Mouse (Mus musculus): ENCODE data around the gene Sh3bp5. TPM values are rescaled to one million over a fixed set of nuclear protein-coding genes. Genes with fewer than 3 reads are reported as not detected.
A peak's percentile ranks its signal among the peaks of the same experiment; 100 is the strongest.

Gene Sh3bp5
- total RNA-seq, 1 experiment = 4.6 TPM

- Histone ChIP-seq H3K4me3 (ENCODE audit: insufficient read depth in 1 of 2, low read depth in 1 of 2, low read length in 2 of 2, poor library complexity in 1 of 2, severe bottlenecking in 1 of 2) (no peak overlapping the region), H3K36me3 (ENCODE audit: control insufficient read depth, insufficient read depth, low read length, poor library complexity, severe bottlenecking) (no peaks in the 10 kb centered on the region), H3K9ac (ENCODE audit: insufficient read depth, low read depth, low read length, poor library complexity, severe bottlenecking) (no peak overlapping the region; the same call in 1 of the 2 replicates), H3K4me1 (ENCODE audit: control insufficient read depth in 2 of 2, insufficient read depth in 2 of 2, low read length in 2 of 2, poor library complexity in 1 of 2) (0 out of 4 replicates have a peak, but pooled peaks cover 1 to 2% of the 10 kb centered on the region in 2 experiments), H3K9me3 (ENCODE audit: control insufficient read depth, insufficient read depth, low read depth, low read length) (no peaks in the 10 kb centered on the region), H3K27ac (ENCODE audit: insufficient read depth, low read depth, low read length, poor library complexity, severe bottlenecking) (no peak overlapping the region)
- in situ Hi-C loops (cut with MboI; ENCODE audit: low sequenced_read_pairs in 2 of 2, unreplicated experiment in 2 of 2) = no loop called here
- TF ChIP-seq HCFC1 (IDR thresholded peaks at IDR 0.05; ENCODE audit: borderline replicate concordance, insufficient read depth, low read length) (no peak), ZNF384 (IDR thresholded peaks at IDR 0.05; ENCODE audit: low read depth, low read length) (no peak), ZC3H11A (IDR thresholded peaks at IDR 0.05; ENCODE audit: borderline replicate concordance, low read depth, low read length) (no peak), CHD2 (IDR thresholded peaks at IDR 0.05; ENCODE audit: low read depth, low read length) (no peak), MAFK (IDR thresholded peaks at IDR 0.05; ENCODE audit: insufficient read depth, low read depth, low read length) (no peak)
- DNase-seq (ENCODE audit: low read depth, low spot score) = no peak
Measured at GRCm38 (mm10) chr14:31337947-31338346, 97.9 kb downstream of the Sh3bp5 start.

DNA sequence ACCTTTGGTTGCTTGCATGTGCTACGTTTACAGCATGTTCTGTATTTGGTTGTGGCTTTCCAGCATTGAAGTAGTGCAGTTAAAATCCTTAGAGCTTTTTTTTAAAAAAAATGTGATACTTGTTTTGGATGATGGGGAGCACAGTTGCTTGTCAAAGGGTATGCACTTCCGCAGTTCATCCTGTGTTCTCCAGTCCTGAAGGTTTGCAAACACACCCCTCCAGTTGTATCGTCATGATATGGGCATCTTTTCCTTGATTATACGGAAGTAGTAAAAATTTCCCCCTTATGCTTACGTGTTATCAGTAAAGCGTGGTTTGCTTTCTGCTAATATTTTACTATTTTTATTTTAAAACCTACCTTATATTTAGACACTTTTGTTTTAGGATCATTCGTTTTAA is 98.5 kb downstream of the Sh3bp5 start:
- Histone ChIP-seq H3K9ac (ENCODE audit: insufficient read depth, low read depth, low read length, poor library complexity, severe bottlenecking) (peak overlapping the region; percentile 94; the same call in 1 of the 2 replicates), H3K9me3 (ENCODE audit: control insufficient read depth, insufficient read depth, low read depth, low read length) (no peaks in the 10 kb centered on the region), H3K4me3 (ENCODE audit: insufficient read depth in 1 of 2, low read depth in 1 of 2, low read length in 2 of 2, poor library complexity in 1 of 2, severe bottlenecking in 1 of 2) (peak overlapping the region; percentile 97 to 98), H3K4me1 (ENCODE audit: control insufficient read depth in 2 of 2, insufficient read depth in 2 of 2, low read length in 2 of 2, poor library complexity in 1 of 2) (0 out of 4 replicates have a peak, but pooled peaks cover 1 to 2% of the 10 kb centered on the region in 2 experiments), H3K27ac (ENCODE audit: insufficient read depth, low read depth, low read length, poor library complexity, severe bottlenecking) (no peak overlapping the region), H3K36me3 (ENCODE audit: control insufficient read depth, insufficient read depth, low read length, poor library complexity, severe bottlenecking) (no peaks in the 10 kb centered on the region)
- in situ Hi-C loops (cut with MboI; ENCODE audit: low sequenced_read_pairs in 2 of 2, unreplicated experiment in 2 of 2) = no loop called here
- DNase-seq (ENCODE audit: low read depth, low spot score) = no peak
- TF ChIP-seq ZNF384 (IDR thresholded peaks at IDR 0.05; ENCODE audit: low read depth, low read length) = no peak
- TF ChIP-seq MAFK (IDR thresholded peaks at IDR 0.05; ENCODE audit: insufficient read depth, low read depth, low read length) = no peak
- TF ChIP-seq HCFC1 (IDR thresholded peaks at IDR 0.05; ENCODE audit: borderline replicate concordance, insufficient read depth, low read length) = no peak
- no peak for TF ChIP-seq ZC3H11A (IDR thresholded peaks at IDR 0.05; ENCODE audit: borderline replicate concordance, low read depth, low read length)
- no peak for TF ChIP-seq CHD2 (IDR thresholded peaks at IDR 0.05; ENCODE audit: low read depth, low read length)

GRCm38 (mm10) chr14:31336369-31337155 is 99.3 kb downstream of the Sh3bp5 start, which contains the start of gene Capn7:
Gene Capn7, plus strand, starts transcription at chr14:31336638.
- H3K27ac ChIP-seq (ENCODE audit: insufficient read depth, low read depth, low read length, poor library complexity, severe bottlenecking) = 0 out of 2 replicates have a peak within 1 kb of the TSS, but pooled peaks have one; percentile 34
- H3K9ac ChIP-seq (ENCODE audit: insufficient read depth, low read depth, low read length, poor library complexity, severe bottlenecking) = peak within 1 kb of the TSS; percentile 94
- no peak for TF ChIP-seq CHD2 (IDR thresholded peaks at IDR 0.05; ENCODE audit: low read depth, low read length)
- no peak for TF ChIP-seq ZNF384 (IDR thresholded peaks at IDR 0.05; ENCODE audit: low read depth, low read length)
- TF ChIP-seq MAFK (IDR thresholded peaks at IDR 0.05; ENCODE audit: insufficient read depth, low read depth, low read length) = no peak
- peak; percentile 26; the same call in 1 of the 2 replicates for TF ChIP-seq HCFC1 (IDR thresholded peaks at IDR 0.05; ENCODE audit: borderline replicate concordance, insufficient read depth, low read length)
- 0 out of 4 replicates have a peak, but pooled peaks cover 1 to 2% of the 10 kb centered on the region in 2 experiments for H3K4me1 ChIP-seq (ENCODE audit: control insufficient read depth in 2 of 2, insufficient read depth in 2 of 2, low read length in 2 of 2, poor library complexity in 1 of 2)
- no peaks in the 10 kb centered on the region for H3K36me3 ChIP-seq (ENCODE audit: control insufficient read depth, insufficient read depth, low read length, poor library complexity, severe bottlenecking)
- no peaks in the 10 kb centered on the region for H3K9me3 ChIP-seq (ENCODE audit: control insufficient read depth, insufficient read depth, low read depth, low read length)
- peak; percentile 98 for DNase-seq (ENCODE audit: low read depth, low spot score)
- in situ Hi-C loops (cut with MboI; ENCODE audit: low sequenced_read_pairs in 2 of 2, unreplicated experiment in 2 of 2) = no loop called here
- peak within 1 kb of the TSS; percentile 97 to 98 for H3K4me3 ChIP-seq (ENCODE audit: insufficient read depth in 1 of 2, low read depth in 1 of 2, low read length in 2 of 2, poor library complexity in 1 of 2, severe bottlenecking in 1 of 2)

DNA sequence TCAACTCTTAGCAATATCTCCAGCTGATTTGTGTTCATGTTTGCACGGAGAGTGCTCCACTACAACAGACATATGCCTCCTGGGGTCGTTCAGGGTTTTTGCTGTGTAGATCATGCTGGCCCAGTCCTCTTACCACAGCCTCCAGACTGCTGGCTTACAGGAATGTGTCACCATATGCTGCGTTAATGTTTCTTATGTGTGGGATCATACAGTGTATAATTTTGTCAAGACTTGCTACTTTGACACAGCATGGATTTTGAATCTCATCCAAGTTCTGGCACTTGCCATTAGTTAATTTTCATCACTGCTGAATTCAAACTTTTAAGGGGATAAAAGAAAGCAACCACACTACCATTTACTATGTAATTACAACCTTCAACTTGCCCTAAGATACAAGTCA is 100.1 kb downstream of the Sh3bp5 start:
- H3K4me3 ChIP-seq (ENCODE audit: insufficient read depth in 1 of 2, low read depth in 1 of 2, low read length in 2 of 2, poor library complexity in 1 of 2, severe bottlenecking in 1 of 2) = peak overlapping the region in 1 of 2 experiments; percentile 98; a peak in 3 of 4 replicates
- no peak for DNase-seq (ENCODE audit: low read depth, low spot score)
- H3K9me3 ChIP-seq (ENCODE audit: control insufficient read depth, insufficient read depth, low read depth, low read length) = no peaks in the 10 kb centered on the region
- TF ChIP-seq CHD2 (IDR thresholded peaks at IDR 0.05; ENCODE audit: low read depth, low read length) (no peak), HCFC1 (IDR thresholded peaks at IDR 0.05; ENCODE audit: borderline replicate concordance, insufficient read depth, low read length) (no peak), ZNF384 (IDR thresholded peaks at IDR 0.05; ENCODE audit: low read depth, low read length) (no peak), MAFK (IDR thresholded peaks at IDR 0.05; ENCODE audit: insufficient read depth, low read depth, low read length) (no peak)
- in situ Hi-C loops (cut with MboI; ENCODE audit: low sequenced_read_pairs in 2 of 2, unreplicated experiment in 2 of 2) = no loop called here
- H3K9ac ChIP-seq (ENCODE audit: insufficient read depth, low read depth, low read length, poor library complexity, severe bottlenecking) = no peak overlapping the region
- H3K4me1 ChIP-seq (ENCODE audit: control insufficient read depth in 2 of 2, insufficient read depth in 2 of 2, low read length in 2 of 2, poor library complexity in 1 of 2) = 0 out of 4 replicates have a peak, but pooled peaks cover 1 to 2% of the 10 kb centered on the region in 2 experiments
- H3K36me3 ChIP-seq (ENCODE audit: control insufficient read depth, insufficient read depth, low read length, poor library complexity, severe bottlenecking) = no peaks in the 10 kb centered on the region
- H3K27ac ChIP-seq (ENCODE audit: insufficient read depth, low read depth, low read length, poor library complexity, severe bottlenecking) = no peak overlapping the region

Measured in ES-E14 (cell line).